Mouse (Mus musculus) lung, adult 2 months (tissue): ENCODE measurements around the gene Lrrc49.

Experiments
- CTCF ChIP-seq: fragments of 200-500 bp; IDR thresholded peaks from 2 replicates; pipeline ENCODE4 v1.5.1; 2011; ENCODE audit warnings: mild to moderate bottlenecking, low read length, control low read depth; ENCODE audit not compliant: insufficient read depth
- POLR2A ChIP-seq: fragments of 200-500 bp; IDR thresholded peaks from 2 replicates; pipeline ENCODE4 v1.6.1; 2011; ENCODE audit warnings: low read depth, mild to moderate bottlenecking, control low read depth, low read length, borderline replicate concordance; ENCODE audit errors: extremely low read depth

DNA sequence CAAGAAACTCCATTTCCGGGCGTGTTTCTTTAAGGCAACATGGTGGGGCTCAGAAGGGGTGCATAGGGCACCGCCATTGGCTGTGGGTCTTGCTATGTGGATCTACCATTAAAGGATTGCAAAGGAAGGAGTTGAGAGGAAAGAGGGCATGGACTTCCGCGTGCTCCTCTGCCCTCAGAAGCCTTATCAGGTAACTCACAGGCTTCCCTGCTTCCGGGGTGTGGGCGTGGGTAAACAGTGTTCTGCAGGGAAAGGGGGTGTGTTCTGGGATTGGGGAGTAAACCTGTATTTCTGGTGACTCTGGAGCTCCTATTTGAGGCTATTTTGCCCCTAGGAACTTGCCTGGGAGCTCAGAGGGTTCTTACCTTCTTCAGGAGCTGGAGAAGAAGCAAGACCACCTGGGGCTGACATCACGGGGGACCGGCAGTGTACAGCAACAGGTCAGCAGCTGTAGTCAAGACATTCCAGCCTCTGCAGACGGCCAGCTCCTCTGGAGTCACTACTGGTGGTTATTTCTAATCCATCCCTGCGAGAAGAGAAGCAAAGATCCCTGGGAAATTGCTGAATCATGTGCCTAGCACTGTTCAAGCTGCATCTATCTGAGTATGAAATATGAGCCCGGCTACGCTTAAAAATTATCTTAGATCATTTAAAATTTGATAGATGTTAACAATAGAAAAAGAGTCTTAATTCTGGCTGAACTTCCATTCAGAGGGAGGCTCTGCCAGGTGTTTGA is 142.4 kb downstream of the Lrrc49 start:
- TF ChIP-seq CTCF = no peak
- TF ChIP-seq POLR2A = no peak
